Mouse (Mus musculus): ENCODE data around the gene Gbp3. TPM values are rescaled to one million over a fixed set of nuclear protein-coding genes. Genes with fewer than 3 reads are reported as not detected.

The Gbp3 gene
- polyA plus RNA-seq (2015; fragmentation: Nextera tagmentation; extraction: Ambion mirVana): 3.4 and 4.0 TPM in 2 replicates

DNA sequence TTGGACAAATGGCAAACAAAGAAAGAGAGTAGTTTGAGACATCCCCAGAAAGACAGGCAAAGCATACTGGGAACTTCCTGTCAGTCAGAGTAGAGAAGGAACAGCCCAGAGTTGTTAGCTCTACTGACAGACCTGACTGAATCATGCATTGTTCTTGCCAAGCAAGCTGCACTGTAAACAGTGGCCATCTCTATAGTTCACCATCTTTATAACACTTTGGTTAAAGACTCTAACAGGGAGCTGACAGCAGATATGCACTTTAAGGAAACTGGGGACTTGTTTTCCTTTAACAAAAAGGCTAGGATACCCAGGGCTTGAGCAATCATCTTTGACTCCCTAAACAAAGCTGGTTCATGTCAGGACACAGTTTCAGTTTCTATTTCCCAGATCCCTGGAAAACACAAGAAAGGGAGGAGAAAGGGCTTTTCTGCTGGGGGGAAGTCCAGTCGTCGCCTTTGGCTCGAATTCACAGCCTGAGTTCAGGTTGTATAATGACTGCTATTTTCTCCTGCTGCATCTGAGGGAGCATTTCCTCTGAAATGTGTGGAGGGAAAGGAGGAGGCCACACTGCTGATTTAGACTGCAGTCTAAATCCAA is at the start of gene Gbp3:
Gbp3 (plus strand) TSS at position 395 of the 597 bp plus-strand sequence.

DNA sequence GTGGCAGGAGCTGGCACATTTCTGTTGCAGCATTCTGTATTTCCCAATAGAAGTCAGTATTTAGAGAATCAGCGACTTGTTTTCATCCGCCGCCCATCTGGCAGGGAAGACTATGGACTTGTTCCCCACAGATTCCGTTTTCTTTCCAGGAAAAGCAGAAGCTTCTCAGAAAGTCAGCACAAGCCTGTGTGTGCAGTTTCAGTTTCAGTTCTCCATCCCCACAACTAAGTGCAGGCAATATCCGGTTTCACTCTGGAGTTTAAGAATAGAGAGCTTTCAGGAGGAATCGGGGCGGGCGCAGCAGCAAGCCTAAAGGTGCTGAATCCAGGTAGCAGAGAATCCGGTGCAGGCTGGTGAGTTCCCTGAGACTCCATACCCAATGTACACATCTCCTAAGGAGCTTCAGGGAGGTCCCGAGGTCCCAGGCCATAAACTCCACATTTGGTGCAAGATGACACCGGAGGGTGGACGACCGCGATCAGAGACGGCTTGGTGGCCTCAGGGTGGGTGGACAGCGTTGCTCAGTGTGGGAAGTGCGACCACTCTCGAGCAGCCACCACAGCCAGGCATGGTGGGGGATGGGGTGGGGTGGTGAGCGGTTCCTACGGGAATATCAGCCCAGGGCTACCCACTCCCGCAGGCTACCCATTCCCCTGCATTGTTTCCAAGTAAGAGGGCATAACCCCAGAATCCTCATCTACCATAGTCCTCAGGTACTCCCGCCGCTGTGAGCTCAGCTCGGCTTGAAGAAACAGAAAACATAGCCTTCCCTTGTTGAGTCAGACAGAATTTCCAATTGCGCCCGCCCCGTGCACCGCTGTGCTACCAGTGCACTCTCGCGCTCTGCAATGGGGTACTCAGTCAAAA is 29.5 kb upstream of the Gbp3 start, which contains the start of gene Gbp7:
Gbp7 (plus strand) TSS at position 256 of the 867 bp plus-strand sequence.

DNA sequence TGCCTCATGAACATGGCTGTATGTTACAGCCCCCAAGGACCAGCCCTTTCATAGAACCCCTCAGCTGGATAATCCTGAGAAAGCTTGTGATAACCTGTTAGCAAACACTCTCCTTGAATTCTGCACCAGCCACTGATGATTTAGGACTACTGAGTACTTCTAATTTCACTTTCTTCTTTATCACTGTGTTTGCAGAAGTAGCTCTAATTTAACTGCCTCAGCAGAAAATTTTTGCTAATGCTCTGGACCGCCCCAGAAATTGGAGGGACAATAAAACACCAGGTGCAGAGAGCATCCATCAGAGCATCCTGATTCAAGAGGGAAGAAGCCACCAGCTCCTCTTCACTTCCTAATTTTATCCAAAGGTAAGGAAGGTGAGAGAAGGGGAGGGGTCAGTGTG is 34.7 kb downstream of the Gbp3 start, which contains the start of gene Gbp2b:
Gbp2b (plus strand) TSS at position 301 of the 400 bp plus-strand sequence.

GRCm38 (mm10) chr3:142620111-142620955 is 60.5 kb downstream of the Gbp3 start, which contains the start of gene Gbp2:
Gbp2 (plus strand) TSS chr3:142620602.

Other genes with a start within 250 kb of the Gbp3 start
- 17.6 and 19.6 TPM in 2 replicates for gene Pdlim5, start 164.3 kb upstream of the Gbp3 start, polyA plus RNA-seq (2015; fragmentation: Nextera tagmentation; extraction: Ambion mirVana)
- 0.42 and 0.71 TPM in 2 replicates for gene Gbp5, start 66.0 kb upstream of the Gbp3 start, polyA plus RNA-seq (2015; fragmentation: Nextera tagmentation; extraction: Ambion mirVana)
- gene Gbp7, start 29.7 kb upstream of the Gbp3 start, polyA plus RNA-seq (2015; fragmentation: Nextera tagmentation; extraction: Ambion mirVana): 4.8 and 4.9 TPM in 2 replicates
- not detected in 2 replicates for gene Gbp2b, start 34.8 kb downstream of the Gbp3 start, polyA plus RNA-seq (2015; fragmentation: Nextera tagmentation; extraction: Ambion mirVana)
- 1.4 and 1.5 TPM in 2 replicates for gene Gbp2, start 60.6 kb downstream of the Gbp3 start, polyA plus RNA-seq (2015; fragmentation: Nextera tagmentation; extraction: Ambion mirVana)
- gene Kyat3, start 141.0 kb downstream of the Gbp3 start, polyA plus RNA-seq (2015; fragmentation: Nextera tagmentation; extraction: Ambion mirVana): 8.5 and 10.0 TPM in 2 replicates
- 54.8 and 60.1 TPM in 2 replicates for gene Gtf2b, start 205.0 kb downstream of the Gbp3 start, polyA plus RNA-seq (2015; fragmentation: Nextera tagmentation; extraction: Ambion mirVana)

Data from neural tube, postnatal 0 days (tissue).